Mouse (Mus musculus): Measurements from ENCODE around the gene AC124108.1.

DNA sequence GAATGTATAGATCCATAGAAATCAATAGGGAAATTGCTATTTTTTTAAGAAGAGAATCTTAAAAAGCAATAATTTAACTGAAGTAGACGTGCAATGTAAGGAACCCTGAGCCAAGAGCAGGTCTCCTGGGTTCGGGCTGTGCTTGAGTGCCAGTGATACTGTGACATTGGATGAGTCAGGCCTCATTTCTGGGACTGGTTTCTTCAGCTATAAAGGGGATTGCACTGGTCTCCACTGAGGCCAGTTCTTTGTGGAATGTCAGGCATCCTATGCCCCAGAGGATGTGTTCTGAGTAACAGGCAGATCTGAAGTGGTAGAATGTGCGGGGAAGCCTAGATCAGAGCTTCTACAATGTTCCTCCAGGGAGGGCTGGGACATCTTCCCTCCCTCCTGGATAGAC, 15.6 kb downstream of the AC124108.1 start:
- TF ChIP-seq CTCF (IDR thresholded peaks at IDR 0.05; ENCODE audit: control insufficient read depth, insufficient read depth, low read length): no peak
- no peak for TF ChIP-seq POLR2A (IDR thresholded peaks at IDR 0.05; ENCODE audit: borderline replicate concordance, control insufficient read depth, low read depth, low read length)
